Mouse (Mus musculus) kidney, adult 2 months (tissue): ENCODE results near the gene Gm5458.
"Not testable (repeated sequence)": the region's sequence is repeated elsewhere in the genome, so short reads cannot be mapped to it uniquely, and the experiment has no call there.

Experiments
- CTCF ChIP-seq: fragments of 200-500 bp; conservative IDR thresholded peaks from 2 replicates; pipeline ENCODE4 v1.5.1; 2011; ENCODE audit warnings: low read depth, mild to moderate bottlenecking, control low read depth, low read length, moderate library complexity, mixed read lengths; ENCODE audit not compliant: insufficient read depth, insufficient read length
- POLR2A ChIP-seq: fragments of 200-500 bp; IDR thresholded peaks from one replicate; pipeline ENCODE4 v1.6.1; 2011; ENCODE audit warnings: low read depth, low read length, control low read depth

DNA sequence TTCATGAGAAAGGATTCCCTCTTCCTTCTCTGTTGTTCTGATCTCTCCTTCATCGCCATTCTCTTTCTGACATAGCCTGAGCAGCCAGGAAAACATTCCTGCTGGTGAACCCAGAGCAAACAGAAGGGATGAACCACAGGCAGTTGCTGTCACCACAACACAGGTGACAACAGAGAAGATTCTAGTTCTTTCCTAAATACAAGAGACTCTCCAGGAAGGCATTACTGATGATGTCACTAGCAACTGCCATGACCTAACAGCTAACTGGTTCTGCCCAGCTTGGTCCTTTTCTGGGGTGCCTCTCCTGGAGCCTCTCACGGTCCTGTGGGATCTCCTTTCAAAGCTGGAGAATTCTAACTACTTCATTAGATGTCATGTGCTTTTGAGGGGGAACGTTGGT, 52.5 kb downstream of the Gm5458 start, which contains the start of gene Gm2244:
- not testable (repeated sequence) for TF ChIP-seq CTCF, POLR2A
